Mouse (Mus musculus): Measurements from ENCODE around the gene Mycs.

Mycs gene

GRCm38 (mm10) chrX:5469165-5469564 is at the start of gene Mycs:
Gene Mycs (minus strand): TSS chrX:5469265.
- no peak for DNase-seq (ENCODE audit: low spot score)

- peak; percentile 9 for DNase-seq (ENCODE audit: low spot score)
Measured at GRCm38 (mm10) chrX:5468022-5468421, 1.0 kb downstream of the Mycs start.
